Mouse (Mus musculus): Measurements from ENCODE around the gene Ano8. TPM values are rescaled to one million over a fixed set of nuclear protein-coding genes. Genes with fewer than 3 reads are reported as not detected.
A peak's percentile ranks its signal among the peaks of the same experiment; 100 is the strongest.

Ano8 gene
- total RNA-seq, 2 experiments from 2014 or later = 17.0 to 18.2 TPM

GRCm38 (mm10) chr8:71505326-71505725 lies 19.6 kb upstream of the Ano8 start:
- DNase-seq (ENCODE audit: low spot score) = no peak
- intact Hi-C loops (cut with DNase I) = no loop called here

- DNase-seq (ENCODE audit: low spot score) = no peak
- intact Hi-C loops (cut with DNase I) = no loop called here
Measured at GRCm38 (mm10) chr8:71504349-71504748, 18.6 kb upstream of the Ano8 start.

GRCm38 (mm10) chr8:71498816-71499690 lies 13.3 kb upstream of the Ano8 start:
- intact Hi-C loops (cut with DNase I) = no loop called here
- no peak for DNase-seq (ENCODE audit: low spot score)

- DNase-seq (ENCODE audit: low spot score) = peak; percentile 31
- intact Hi-C loops (cut with DNase I) = no loop called here
Measured at GRCm38 (mm10) chr8:71497881-71498501, 12.2 kb upstream of the Ano8 start.

GRCm38 (mm10) chr8:71497077-71497645 lies 11.4 kb upstream of the Ano8 start:
- no peak for DNase-seq (ENCODE audit: low spot score)
- intact Hi-C loops (cut with DNase I) = no loop called here

GRCm38 (mm10) chr8:71496481-71496880 lies 10.7 kb upstream of the Ano8 start:
- intact Hi-C loops (cut with DNase I) = loop anchor here (1.0 kb wide), 1 partner anchor 25 kb away; no protein-coding TSS in a partner anchor
- peak; percentile 87 for DNase-seq (ENCODE audit: low spot score)

GRCm38 (mm10) chr8:71495811-71496210 lies 10.0 kb upstream of the Ano8 start:
- DNase-seq (ENCODE audit: low spot score) = no peak
- intact Hi-C loops (cut with DNase I) = loop anchor here (1.0 kb wide), 1 partner anchor 25 kb away; no protein-coding TSS in a partner anchor

- intact Hi-C loops (cut with DNase I) = no loop called here
- DNase-seq (ENCODE audit: low spot score) = peak; percentile 72
Measured at GRCm38 (mm10) chr8:71495039-71495438, 9.3 kb upstream of the Ano8 start.

- intact Hi-C loops (cut with DNase I) = no loop called here
- DNase-seq (ENCODE audit: low spot score) = peak; percentile 77
Measured at GRCm38 (mm10) chr8:71488454-71488853, 2.7 kb upstream of the Ano8 start.

GRCm38 (mm10) chr8:71487691-71488445 lies 2.1 kb upstream of the Ano8 start, which contains the start of gene Gtpbp3:
Gene Gtpbp3 (plus strand): TSS chr8:71488103.
- peak; percentile 77 for DNase-seq (ENCODE audit: low spot score)
- intact Hi-C loops (cut with DNase I) = no loop called here

GRCm38 (mm10) chr8:71486136-71486529 lies 370 bp upstream of the Ano8 start:
- intact Hi-C loops (cut with DNase I) = no loop called here
- DNase-seq (ENCODE audit: low spot score) = no peak

GRCm38 (mm10) chr8:71484736-71485135 lies 1.0 kb downstream of the Ano8 start:
- intact Hi-C loops (cut with DNase I) = no loop called here
- no peak for DNase-seq (ENCODE audit: low spot score)

- no peak for DNase-seq (ENCODE audit: low spot score)
Measured at GRCm38 (mm10) chr8:71483932-71484331, 1.8 kb downstream of the Ano8 start.

GRCm38 (mm10) chr8:71478943-71479342 lies 6.8 kb downstream of the Ano8 start:
- intact Hi-C loops (cut with DNase I) = loop anchor here (10.0 kb wide), 1 partner anchor 584 kb away; the partner anchor contains the start of genes Rpl18a and Slc5a5
- DNase-seq (ENCODE audit: low spot score) = no peak

More at GRCm38 (mm10) chr8:71483932-71484331, 1.8 kb downstream of the Ano8 start:
- intact Hi-C loops (cut with DNase I) = no loop called here

- DNase-seq (ENCODE audit: low spot score) = no peak
- intact Hi-C loops (cut with DNase I) = loop anchor here (10.0 kb wide), 1 partner anchor 583 kb away; the partner anchor contains the start of genes Rpl18a and Slc5a5
Measured at GRCm38 (mm10) chr8:71477196-71477845, 8.4 kb downstream of the Ano8 start.

- intact Hi-C loops (cut with DNase I) = loop anchor here (10.0 kb wide), 1 partner anchor 582 kb away; the partner anchor contains the start of genes Rpl18a and Slc5a5
- DNase-seq (ENCODE audit: low spot score) = peak; percentile 77
Measured at GRCm38 (mm10) chr8:71476099-71476940, 9.4 kb downstream of the Ano8 start.

- intact Hi-C loops (cut with DNase I) = loop anchor here (10.0 kb wide), 1 partner anchor 581 kb away; the partner anchor contains the start of genes Rpl18a and Slc5a5
- no peak for DNase-seq (ENCODE audit: low spot score)
Measured at GRCm38 (mm10) chr8:71475702-71476075, 10.1 kb downstream of the Ano8 start.

Measured in heart, postnatal 25 days (tissue).